Mouse (Mus musculus) kidney, postnatal 0 days (tissue): ENCODE measurements around the gene Zfp961. TPM values are rescaled to one million over a fixed set of nuclear protein-coding genes. Genes with fewer than 3 reads are reported as not detected.

Experiments
- ATAC-seq: fragments of 200-750 bp; cut with Nextera tagmentation; replicated peaks from 2 replicates; pipeline ENCODE4 v1.8.0; 2017; ENCODE audit warnings: low read depth, moderate number of reproducible peaks, moderate TSS enrichment, moderate library complexity; ENCODE audit not compliant: low FRiP score
- DNase-seq: peaks from one replicate; pipeline ENCODE4 v3.0.0-alpha.2; 2016; ENCODE audit warnings: low spot score
- H3K27ac ChIP-seq: fragments of 300-500 bp; sonication (generic); 2 replicates; pipeline ENCODE4 v1.5.1; 2014; ENCODE audit warnings: mild to moderate bottlenecking
- H3K27me3 ChIP-seq: fragments of 300-500 bp; sonication (generic); 2 replicates; pipeline ENCODE4 v1.6.1; 2014; ENCODE audit warnings: low read length, mixed read lengths; ENCODE audit not compliant: insufficient read depth
- H3K36me3 ChIP-seq: fragments of 300-500 bp; sonication (generic); 2 replicates; pipeline ENCODE4 v1.6.1; 2014; ENCODE audit warnings: low read length, mixed read lengths; ENCODE audit not compliant: insufficient read depth
- H3K4me1 ChIP-seq: fragments of 300-500 bp; sonication (generic); replicated peaks from 2 replicates; pipeline ENCODE4 v1.6.1; 2014; ENCODE audit warnings: antibody characterized with exemption, low read length, mixed read lengths; ENCODE audit not compliant: insufficient read depth
- H3K4me2 ChIP-seq: fragments of 300-500 bp; sonication (generic); 2 replicates; pipeline ENCODE4 v1.6.1; 2014; ENCODE audit warnings: mild to moderate bottlenecking, low read length, moderate library complexity, mixed read lengths
- H3K4me3 ChIP-seq: fragments of 300-500 bp; sonication (generic); replicated peaks from 2 replicates; pipeline ENCODE4 v1.5.1; 2014; ENCODE audit warnings: low read depth, low read length
- H3K9ac ChIP-seq: fragments of 300-500 bp; sonication (generic); 2 replicates; pipeline ENCODE4 v1.6.1; 2014; ENCODE audit warnings: low read depth, low read length
- H3K9me3 ChIP-seq: fragments of 300-500 bp; sonication (generic); replicated peaks from 2 replicates; pipeline ENCODE4 v1.6.1; 2016; ENCODE audit warnings: low read length, inconsistent platforms, mixed read lengths
- CTCF ChIP-seq: IDR thresholded peaks from 2 replicates; pipeline ENCODE4 v1.5.1; 2016; ENCODE audit warnings: antibody characterized with exemption, low read depth, mild to moderate bottlenecking, moderate library complexity
- WGBS: fragments of 180-500 bp; shearing (Covaris S2); extraction: QIAGEN DNeasy Blood & Tissue Kit; methylation state at CpG from one replicate; pipeline ENCODE4 v1.1.7; 2014; 5-methylcytosine and 5-hydroxymethylcytosine counted together
- polyA plus RNA-seq: library from polyadenylated mRNA; unstranded; fragments of >200 nt; fragmentation: Nextera tagmentation; extraction: Ambion mirVana; gene quantifications from 2 replicates; pipeline ENCODE4 v1.2.1, GENCODE M21; 2015

Zfp961 gene
- polyA plus RNA-seq, 1 experiment from 2014 or later: 21.9 TPM

DNA sequence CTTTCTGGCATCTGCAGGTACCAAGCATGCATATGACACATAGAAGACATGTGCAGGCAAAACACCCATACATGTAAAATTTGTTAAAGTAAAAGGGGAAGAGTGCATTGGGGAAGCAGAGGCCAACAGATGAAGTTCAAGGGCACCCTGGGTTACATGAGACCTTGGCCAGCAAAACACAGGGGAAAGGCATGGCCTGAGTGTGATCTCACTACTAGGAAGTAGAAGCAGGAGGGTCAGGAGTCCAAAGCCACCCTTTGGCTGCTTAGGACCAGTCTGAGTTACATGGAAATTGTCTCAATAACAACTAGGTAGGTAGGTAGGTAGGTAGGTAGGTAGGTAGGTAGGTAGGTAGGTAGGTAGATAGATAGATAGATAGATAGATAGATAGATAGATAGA, 9.6 kb downstream of the Zfp961 start:
- H3K4me3 ChIP-seq: no peak overlapping the region
- ATAC-seq (no peak), DNase-seq (no peak)
- no peak overlapping the region for H3K27ac ChIP-seq
- peaks cover 12% of the 10 kb centered on the region for H3K36me3 ChIP-seq
- H3K4me1 ChIP-seq: no peaks in the 10 kb centered on the region
- H3K9me3 ChIP-seq: no peaks in the 10 kb centered on the region
- no peak overlapping the region for H3K4me2 ChIP-seq
- no peaks in the 10 kb centered on the region for H3K27me3 ChIP-seq
- no peak overlapping the region for H3K9ac ChIP-seq
- no peak for TF ChIP-seq CTCF

DNA sequence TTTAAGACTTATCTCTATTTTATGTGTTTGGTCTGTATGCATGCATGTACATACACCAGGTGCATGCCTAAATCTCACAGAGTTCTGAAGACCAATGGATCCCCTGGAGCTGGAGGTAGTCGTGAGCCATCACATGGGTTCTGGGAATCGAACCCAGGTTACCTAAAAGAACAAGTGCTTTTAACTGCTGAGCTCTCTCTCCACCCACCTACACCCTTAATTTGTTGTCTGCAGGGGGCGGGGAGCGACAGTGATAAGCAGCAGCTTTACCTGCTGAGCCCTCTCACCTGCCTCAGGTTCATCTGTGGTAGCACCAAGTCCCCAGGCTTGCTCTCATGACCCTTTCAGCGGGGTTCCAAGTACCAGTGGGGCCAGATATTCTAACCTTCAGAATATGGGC, 11.0 kb downstream of the Zfp961 start:
- 94% methylated on average over 5 of the region's 5 CpGs for whole genome bisulfite sequencing
- TF ChIP-seq CTCF: no peak
- DNase-seq (no peak), ATAC-seq (no peak)
- Histone ChIP-seq H3K4me2 (no peak overlapping the region), H3K36me3 (peaks cover 14% of the 10 kb centered on the region), H3K4me3 (no peak overlapping the region), H3K9me3 (peaks cover 4% of the 10 kb centered on the region; the same call in 1 of the 2 replicates), H3K4me1 (no peaks in the 10 kb centered on the region), H3K27me3 (no peaks in the 10 kb centered on the region), H3K27ac (no peak overlapping the region), H3K9ac (no peak overlapping the region)

DNA sequence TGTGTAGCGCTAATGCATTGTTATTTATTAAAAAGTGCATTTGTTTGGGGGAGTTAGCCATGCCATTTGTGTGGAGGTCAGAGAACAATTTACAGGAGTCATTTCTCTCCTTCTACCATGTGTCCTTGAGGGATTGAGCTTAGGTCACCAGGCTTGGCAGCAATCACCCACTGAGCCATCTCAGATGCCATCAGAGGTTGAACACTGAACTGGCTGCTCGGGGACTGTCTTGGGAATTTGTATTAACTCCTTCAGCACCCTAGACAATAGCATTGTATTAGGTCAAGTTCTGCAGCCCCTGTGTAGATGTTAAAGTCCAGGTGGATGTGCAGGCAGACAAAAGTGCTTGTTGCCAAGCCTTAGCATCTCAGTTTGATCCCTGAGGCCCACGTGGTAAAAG, 13.2 kb downstream of the Zfp961 start:
- WGBS: 75% methylated on average over 3 of the region's 3 CpGs
- Histone ChIP-seq H3K9ac (no peak overlapping the region), H3K36me3 (peaks cover 26% of the 10 kb centered on the region), H3K27me3 (no peaks in the 10 kb centered on the region), H3K4me3 (no peak overlapping the region), H3K27ac (no peak overlapping the region), H3K4me2 (no peak overlapping the region), H3K9me3 (peaks cover 4% of the 10 kb centered on the region; the same call in 1 of the 2 replicates), H3K4me1 (no peaks in the 10 kb centered on the region)
- DNase-seq (no peak), ATAC-seq (no peak)
- TF ChIP-seq CTCF: no peak

DNA sequence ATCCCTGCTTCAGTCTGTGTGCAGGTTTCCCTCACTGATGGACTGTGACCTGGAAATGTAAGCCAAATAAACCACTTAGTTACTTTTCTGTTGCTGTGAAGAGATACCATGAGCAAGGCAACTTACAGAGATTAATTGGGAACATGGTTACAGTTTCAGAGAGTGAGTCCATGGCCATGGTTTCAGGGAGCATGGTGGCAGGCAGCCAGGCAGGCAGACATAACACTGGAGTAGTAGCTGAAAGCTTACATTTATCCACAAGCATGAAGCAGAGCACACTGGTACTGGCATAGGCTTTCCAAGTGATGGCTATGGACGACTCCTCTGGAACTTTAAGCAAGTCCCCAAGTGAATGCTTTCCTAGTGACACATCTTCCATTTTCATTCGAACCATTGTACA, 14.3 kb downstream of the Zfp961 start:
- Histone ChIP-seq H3K4me2 (no peak overlapping the region), H3K4me3 (no peak overlapping the region), H3K36me3 (peaks cover 29% of the 10 kb centered on the region), H3K4me1 (no peaks in the 10 kb centered on the region), H3K27me3 (no peaks in the 10 kb centered on the region), H3K9me3 (peaks cover 4% of the 10 kb centered on the region; the same call in 1 of the 2 replicates), H3K27ac (no peak overlapping the region), H3K9ac (no peak overlapping the region)
- no peak for DNase-seq
- no peak for TF ChIP-seq CTCF
- ATAC-seq: no peak
- WGBS: 87% methylated on average over 2 of the region's 2 CpGs

DNA sequence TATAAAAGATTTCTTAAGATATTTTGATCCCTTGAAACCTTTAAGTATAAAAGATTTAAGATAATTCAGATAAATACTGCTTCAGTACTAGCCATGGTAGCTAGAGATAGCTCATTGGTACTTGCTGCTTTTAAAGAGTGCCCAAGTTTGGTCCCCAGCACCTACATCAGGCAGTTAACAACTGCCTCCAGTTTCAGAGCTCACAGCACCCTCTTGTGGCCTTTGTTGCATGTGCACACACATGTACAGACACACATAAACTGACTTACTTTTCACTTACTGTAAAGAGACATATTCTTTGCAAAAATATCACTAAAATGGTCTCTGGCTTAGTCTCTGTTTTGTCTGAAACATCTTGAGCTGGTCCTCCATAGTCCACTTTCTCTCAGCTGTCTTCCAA, 15.6 kb downstream of the Zfp961 start:
- DNase-seq (no peak), ATAC-seq (no peak)
- H3K36me3 ChIP-seq: peaks cover 29% of the 10 kb centered on the region
- no peak overlapping the region for H3K27ac ChIP-seq
- H3K4me3 ChIP-seq: no peak overlapping the region
- no peaks in the 10 kb centered on the region for H3K27me3 ChIP-seq
- H3K9ac ChIP-seq: no peak overlapping the region
- no peaks in the 10 kb centered on the region for H3K4me1 ChIP-seq
- peak; percentile 13; the same call in 1 of the 2 replicates for TF ChIP-seq CTCF
- H3K9me3 ChIP-seq: peaks cover 4% of the 10 kb centered on the region; the same call in 1 of the 2 replicates
- no peak overlapping the region for H3K4me2 ChIP-seq

DNA sequence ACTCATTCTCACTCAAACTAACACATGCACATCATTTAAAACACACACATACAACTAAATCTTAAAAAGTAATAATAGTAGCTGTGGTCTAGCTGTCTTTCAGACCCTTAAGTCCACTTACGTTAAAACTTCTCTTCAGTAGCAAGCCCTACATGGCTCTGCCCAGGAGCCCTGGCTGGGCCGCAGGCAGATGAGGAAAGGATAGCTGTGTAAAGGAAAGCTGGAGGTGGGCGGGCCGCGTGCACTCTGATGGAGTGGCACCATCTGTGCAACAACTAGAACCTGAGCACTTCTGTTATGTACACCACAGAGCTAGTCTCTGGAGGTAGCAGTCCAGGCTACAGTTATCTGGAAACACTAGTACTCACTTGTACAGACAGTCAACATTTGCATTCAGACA, 16.4 kb downstream of the Zfp961 start:
- no peak overlapping the region for H3K4me2 ChIP-seq
- peaks cover 4% of the 10 kb centered on the region; the same call in 1 of the 2 replicates for H3K9me3 ChIP-seq
- TF ChIP-seq CTCF: no peak
- no peak for ATAC-seq
- peaks cover 29% of the 10 kb centered on the region for H3K36me3 ChIP-seq
- WGBS: 98% methylated on average over 5 of the region's 5 CpGs
- H3K27ac ChIP-seq: no peak overlapping the region
- no peaks in the 10 kb centered on the region for H3K27me3 ChIP-seq
- H3K9ac ChIP-seq: no peak overlapping the region
- no peak for DNase-seq
- no peaks in the 10 kb centered on the region for H3K4me1 ChIP-seq
- no peak overlapping the region for H3K4me3 ChIP-seq

DNA sequence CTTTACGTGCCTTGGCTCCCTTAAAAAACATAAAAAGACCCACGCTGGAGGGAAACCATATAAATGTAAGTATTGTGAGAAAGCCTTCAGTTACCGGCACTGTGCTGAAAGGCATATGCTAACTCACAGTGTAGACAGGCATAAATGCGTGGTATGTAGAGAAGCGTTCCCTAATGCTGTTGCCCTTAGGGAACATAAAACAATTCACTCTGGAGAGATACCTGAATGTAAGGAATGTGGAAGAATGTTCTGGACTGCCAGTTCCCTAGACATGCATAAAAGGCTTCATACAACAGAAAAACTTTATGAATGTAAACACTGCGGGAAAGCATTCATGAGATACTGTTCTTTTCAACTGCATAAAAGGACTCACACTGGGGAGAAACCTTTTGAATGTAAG, 17.3 kb downstream of the Zfp961 start:
- H3K4me3 ChIP-seq: no peak overlapping the region
- TF ChIP-seq CTCF: no peak
- WGBS: 93% methylated on average over 6 of the region's 6 CpGs
- H3K4me2 ChIP-seq: no peak overlapping the region
- no peak overlapping the region for H3K27ac ChIP-seq
- H3K9ac ChIP-seq: no peak overlapping the region
- peaks cover 29% of the 10 kb centered on the region for H3K36me3 ChIP-seq
- DNase-seq (no peak), ATAC-seq (no peak)
- no peaks in the 10 kb centered on the region for H3K27me3 ChIP-seq
- H3K4me1 ChIP-seq: no peaks in the 10 kb centered on the region
- peaks cover 4% of the 10 kb centered on the region; the same call in 1 of the 2 replicates for H3K9me3 ChIP-seq
